Mouse (Mus musculus): ENCODE results near the gene Gm47791.

Gene Gm47791

GRCm38 (mm10) chr1:82785546-82785945 lies 14.5 kb upstream of the Gm47791 start:
- no peak for DNase-seq

- no peak for DNase-seq
These were observed 12.5 kb upstream of the Gm47791 start for GRCm38 (mm10) chr1:82783559-82783958.

DNA sequence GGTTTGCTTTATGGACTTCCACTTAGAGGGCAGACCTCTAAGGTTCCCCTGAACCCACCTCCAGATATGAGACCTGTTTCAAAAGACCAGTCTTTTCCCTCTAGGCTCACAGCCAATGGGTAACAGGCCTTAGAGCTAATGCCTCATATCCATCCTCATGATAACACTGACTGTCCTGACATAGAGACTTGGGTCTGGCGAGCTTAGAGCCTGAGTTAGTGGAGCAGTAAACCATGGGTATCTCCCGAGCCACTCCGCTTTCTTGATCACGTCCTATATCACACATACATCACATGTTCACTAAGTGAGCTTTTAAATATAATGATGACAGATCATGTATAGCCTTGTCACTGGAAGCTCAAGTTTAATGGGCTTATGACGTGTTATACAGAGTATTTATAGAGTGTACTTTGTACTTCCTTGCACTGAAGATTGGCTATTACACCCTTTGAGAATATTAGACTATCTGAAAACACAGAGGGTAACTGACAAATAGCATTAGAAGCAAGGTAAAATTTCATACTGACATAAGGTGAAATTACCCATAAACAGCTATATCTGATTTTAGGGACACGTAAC lies 8.4 kb upstream of the Gm47791 start:
- no peak for DNase-seq

- DNase-seq: no peak
These were observed 4.2 kb upstream of the Gm47791 start for GRCm38 (mm10) chr1:82775293-82775692.

DNA sequence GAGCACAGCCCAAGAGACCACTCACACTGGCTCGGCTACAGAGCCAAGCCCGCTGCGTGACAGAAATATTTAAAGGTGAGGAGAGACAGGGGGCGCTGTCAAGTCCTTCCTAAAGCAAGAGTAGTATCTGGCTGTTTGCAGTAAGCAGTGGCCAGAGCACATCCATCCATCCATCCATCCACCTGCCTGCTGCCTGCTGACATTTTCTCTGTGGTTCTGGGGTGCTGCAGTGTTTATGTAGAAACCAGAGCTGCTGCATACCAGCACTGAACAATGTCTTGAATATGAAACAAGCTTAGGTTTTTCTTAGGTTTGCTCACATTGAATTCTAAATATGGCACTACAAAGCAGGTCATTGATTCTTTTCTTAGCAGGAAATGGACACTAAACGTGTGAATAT lies 2.2 kb upstream of the Gm47791 start:
- DNase-seq: no peak

GRCm38 (mm10) chr1:82772428-82772827 lies 1.4 kb upstream of the Gm47791 start:
- DNase-seq: no peak

DNA sequence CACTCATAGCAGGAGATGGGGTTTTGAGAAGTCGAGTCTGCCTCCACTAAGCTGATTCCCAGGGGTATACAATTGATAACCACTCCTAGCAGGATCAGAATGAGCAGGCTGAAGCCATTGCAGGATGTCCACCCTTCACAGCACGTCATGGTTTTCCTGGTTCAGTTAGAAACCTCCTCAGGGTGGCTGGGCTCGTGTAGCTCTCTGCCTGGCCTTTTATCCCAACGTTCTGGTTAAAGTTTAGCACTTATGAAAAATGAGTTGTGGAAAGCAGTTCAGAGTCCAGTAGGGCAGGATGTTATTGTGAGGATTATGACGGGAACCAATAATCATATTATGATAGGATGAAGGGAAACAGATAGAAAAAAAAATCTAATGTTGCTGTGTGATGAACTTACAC lies 2.8 kb downstream of the Gm47791 start, which contains the start of gene Tm4sf20:
Gene Tm4sf20 (minus strand): TSS at position 193 of the 400 bp plus-strand sequence.
- DNase-seq: peak; percentile 19

GRCm38 (mm10) chr1:82766641-82767040 lies 4.4 kb downstream of the Gm47791 start:
- DNase-seq: no peak

DNA sequence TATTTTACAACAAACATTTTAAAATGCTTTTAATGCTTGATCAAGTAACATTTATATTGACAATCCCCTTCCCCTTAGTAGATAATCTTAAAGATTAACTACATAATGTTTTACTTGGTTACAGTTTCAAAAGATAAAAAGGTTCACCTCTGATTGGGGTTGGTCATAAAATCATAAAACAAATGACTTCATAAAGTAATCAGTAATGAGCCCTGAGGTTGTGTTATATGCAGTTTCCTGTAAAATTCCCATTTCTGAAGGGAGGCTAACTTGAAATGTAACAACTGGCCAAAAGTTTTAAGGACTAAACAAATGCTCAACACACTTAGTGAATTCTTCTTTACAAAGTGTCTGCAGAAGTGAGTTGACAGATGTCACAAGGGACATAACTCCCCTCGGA lies 4.8 kb downstream of the Gm47791 start:
- no peak for DNase-seq

GRCm38 (mm10) chr1:82762274-82762673 lies 8.8 kb downstream of the Gm47791 start:
- no peak for DNase-seq

DNA sequence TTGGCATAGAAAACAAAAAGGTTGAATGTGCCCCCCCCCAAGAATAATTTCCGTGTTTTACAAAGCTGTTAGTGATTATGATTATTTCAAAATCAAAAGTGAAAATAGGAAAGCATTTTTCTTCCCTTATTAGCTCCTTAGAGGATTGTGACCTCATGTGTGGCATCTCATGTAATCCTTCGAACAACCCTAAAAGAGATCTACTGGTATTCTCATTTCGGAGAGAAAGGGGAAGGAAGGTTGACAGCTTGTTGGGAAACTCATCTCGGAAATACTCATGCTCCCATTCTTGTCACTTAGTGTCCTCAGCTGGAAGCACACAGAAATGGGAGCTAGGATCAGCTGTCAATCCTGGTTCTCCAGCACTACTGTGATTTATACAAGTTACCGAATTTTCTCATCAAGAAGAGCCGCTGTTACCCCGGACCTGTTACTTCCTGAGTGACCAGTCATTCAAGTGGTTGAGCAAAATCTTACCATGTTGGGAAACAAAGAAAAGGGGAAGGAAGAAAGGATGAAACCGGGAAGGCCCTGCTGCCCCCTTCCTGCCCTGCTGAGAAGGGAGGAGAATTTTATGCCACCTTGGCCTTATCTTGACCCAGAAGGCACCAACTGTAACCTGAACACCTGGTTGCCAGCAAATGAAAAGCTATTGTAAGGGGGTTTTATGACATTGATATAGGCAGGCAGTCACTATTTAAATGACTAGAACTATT lies 9.4 kb downstream of the Gm47791 start:
- no peak for DNase-seq

- DNase-seq: no peak
These were observed 11.5 kb downstream of the Gm47791 start for GRCm38 (mm10) chr1:82759520-82759919.

DNA sequence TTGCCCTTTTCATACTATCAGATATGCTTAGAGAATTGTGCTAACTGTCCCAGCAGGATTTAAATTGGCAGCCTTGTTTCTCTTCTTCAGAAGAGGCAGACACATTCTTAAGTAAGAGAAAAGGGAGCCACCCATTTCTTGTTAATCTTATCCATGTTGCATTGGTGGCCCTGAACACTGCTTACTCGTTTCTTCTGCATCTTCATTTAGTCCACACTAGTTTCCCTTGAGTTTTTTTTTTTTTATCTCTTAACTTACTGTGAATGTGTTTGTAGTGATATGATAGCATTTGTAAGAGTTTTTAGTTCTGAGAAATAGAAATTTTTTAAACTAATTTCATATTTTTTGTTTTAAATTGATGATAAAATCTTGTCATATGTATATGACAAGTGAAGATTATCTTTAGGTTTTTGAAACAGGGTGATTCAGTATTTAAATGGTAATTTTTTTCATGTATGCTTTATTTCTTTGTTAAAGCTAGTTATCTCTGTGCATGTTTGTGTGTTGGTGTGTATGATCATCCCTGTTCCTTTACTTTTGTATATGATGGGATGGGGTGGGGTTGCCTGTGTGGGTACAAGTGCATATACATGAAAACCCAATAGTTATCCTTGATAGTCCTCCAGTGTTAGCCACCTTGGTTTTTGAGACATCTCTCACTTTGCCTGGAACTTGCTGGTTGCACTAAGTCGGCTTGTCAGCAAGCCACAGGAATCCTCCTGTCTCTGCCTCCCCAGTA lies 23.2 kb downstream of the Gm47791 start:
- DNase-seq: no peak

- no peak for DNase-seq
These were observed 24.6 kb downstream of the Gm47791 start for GRCm38 (mm10) chr1:82746408-82746807.

DNA sequence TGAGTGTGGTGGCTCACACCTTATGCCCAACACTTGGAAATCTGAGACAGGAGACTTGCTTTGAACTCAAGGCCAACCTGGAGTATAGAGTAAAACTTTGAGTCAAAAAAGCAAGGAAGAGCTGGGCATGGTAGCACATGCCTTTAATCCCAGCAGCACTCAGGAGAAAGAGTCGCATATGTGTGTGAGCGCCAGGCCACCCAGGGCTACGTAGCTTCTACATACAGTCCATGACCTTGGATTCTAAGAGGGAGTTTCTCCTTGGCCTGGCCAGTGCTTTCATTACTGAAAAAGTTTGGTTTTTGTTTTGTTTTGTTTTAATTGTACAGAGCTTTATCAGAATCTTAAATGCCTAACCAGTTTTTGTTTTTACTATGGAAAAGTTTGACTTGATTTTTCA lies 27.1 kb downstream of the Gm47791 start:
- DNase-seq: no peak

DNA sequence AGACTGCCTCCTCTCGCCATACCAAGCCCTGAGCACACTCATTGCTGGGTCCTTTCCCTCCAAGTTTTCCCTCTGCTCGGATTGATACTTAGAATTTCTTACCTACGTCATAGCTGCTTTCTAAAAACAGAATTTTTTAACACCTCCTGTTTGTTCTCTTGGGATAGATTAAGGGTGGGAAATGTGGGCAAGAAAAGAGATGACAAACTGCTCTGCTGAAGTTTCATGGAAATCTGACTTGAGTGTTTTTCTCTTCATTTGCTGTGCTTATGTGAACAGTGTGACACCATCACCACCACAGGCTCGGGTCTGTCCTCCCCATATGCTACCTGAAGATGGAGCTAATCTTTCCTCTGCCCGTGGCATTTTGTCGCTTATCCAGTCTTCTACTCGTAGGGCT lies 29.5 kb downstream of the Gm47791 start:
- no peak for DNase-seq

DNA sequence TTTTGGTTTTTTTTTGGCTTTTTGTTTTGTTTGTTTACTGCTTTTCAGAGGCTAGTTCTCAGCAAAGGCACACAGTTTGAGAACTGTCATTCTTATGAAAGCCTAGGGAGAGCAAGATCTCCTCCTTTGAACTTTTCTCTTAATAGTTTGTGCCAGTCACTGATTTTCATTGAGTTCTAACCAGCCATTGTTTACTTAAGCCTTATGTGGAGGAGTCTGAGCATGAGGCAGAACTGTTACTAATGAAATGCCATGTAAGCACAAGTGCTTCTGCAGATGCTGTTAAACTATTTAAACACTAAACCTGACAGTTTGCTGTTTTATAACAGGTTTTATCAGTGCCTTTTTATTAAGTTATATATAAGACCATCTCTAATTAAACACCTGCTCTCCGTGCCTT lies 33.0 kb downstream of the Gm47791 start:
- DNase-seq: no peak

DNA sequence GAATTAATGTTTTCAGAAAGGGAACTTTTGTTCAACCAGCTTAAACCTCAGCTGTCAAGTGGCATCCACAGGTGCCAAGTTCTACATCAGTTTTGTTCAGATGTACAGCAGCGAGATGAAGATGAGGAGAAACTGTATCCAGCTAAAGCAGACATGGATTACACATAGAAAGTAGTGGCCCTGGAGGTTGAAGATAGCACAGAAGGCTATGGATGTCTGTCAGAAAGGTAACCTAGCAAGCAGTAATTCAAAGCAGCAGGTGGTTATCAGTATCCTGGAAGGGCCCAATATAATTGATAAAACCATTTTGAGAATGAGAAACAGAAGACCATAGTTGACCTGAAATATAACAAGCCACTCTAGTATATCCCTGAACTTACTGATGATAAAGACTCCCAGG lies 37.7 kb downstream of the Gm47791 start:
- no peak for DNase-seq

GRCm38 (mm10) chr1:82726482-82726881 lies 44.6 kb downstream of the Gm47791 start:
- DNase-seq: no peak

DNA sequence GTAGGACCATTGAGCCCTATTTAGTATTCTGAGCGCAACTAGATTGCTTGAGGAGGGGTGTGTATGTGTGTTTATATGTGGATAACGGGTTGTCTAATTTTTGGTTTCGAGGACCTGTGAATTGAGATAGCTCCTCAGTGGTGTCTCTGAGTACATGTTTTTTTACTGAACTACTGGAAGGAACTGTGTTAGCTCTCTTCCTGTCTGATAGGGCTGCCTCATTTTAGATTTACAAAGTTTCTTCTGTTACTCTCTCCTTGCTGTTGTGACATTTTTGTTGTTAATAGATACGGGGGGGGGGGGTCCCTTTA lies 45.2 kb downstream of the Gm47791 start:
- no peak for DNase-seq

DNA sequence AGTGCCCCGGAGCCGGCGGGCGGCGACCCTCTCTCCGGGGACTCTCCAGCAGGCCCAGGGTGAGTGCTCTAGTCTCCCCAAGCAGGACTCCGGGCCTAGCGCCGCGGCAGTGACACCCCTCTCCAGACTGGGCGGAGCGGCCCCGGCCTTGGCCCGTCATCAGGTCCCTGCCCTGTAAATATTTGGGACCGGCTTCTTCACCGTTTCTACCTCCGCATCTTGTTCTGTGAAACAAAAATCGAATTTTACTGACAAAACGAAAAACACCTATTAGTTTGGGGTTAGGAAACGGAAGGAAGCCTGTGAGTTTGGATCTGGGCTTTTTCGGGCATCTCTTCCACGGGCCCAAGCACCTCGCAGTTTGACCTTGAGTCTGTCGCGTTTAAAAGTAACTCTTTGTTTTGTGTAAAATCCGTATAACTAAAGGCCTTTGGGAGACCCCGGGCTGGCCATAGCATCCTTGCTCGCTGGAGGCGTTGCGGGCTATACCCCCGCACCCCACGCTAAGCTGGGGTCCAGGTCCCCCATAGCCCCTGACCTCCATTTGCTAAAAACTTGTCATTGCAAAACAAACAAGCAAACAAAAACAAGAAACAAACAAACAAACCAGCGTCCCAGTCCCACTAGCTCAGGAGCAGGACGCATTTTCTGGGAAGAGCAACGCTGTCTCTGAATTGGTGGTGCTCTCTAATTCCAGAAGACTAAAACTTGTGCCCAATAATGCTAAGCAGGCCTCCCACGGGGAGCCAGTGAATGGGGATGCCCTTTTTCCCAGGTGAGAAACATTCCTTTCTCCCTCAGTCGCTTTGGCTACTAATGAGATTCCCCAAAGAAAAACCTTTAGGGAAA lies 45.8 kb downstream of the Gm47791 start:
- peak; percentile 22 for DNase-seq

DNA sequence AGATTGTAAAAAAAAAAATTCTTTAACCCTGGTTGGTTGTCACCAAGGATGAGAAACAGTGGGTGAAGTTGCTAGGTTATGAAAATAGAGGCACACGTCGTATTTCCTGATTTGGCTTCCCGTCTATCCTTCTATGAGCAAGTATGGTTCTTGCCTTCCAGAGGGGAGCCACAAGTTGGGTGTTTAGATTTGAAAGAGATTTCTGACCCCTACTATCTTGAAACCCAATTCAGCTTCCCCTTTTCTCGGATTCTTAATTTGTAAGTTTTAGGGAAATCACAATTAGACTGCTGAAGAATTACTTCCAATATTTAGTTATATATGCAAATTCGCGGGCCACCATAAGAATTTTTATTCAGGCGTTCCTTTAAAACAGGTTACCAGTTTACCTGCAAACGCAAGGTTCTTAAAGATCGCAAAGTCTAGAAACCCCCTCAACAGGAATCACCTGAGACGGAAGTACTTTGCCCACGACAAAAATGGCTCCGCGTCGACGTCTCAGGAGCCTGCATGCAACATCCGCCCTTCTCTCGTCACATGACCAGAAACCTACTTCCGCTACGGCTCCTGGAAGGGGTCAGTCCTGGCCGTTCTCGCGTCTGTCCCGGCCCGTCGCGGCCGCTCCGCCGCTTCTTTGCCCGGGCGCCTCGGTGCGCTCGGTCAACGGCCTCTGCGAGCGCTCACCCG lies 46.6 kb downstream of the Gm47791 start, which contains the start of gene Mff:
Gene Mff (plus strand): TSS at position 552 of the 687 bp plus-strand sequence.
- DNase-seq: peak; percentile 95
